Mouse (Mus musculus) thymus, adult 2 months (tissue): ENCODE results near the gene Hist3h2ba. TPM values are rescaled to one million over a fixed set of nuclear protein-coding genes. Genes with fewer than 3 reads are reported as not detected.

Experiments
- DNase-seq: peaks from one replicate; pipeline ENCODE4 v3.0.0; 2021
- H3K27ac ChIP-seq: fragments of 200-500 bp; 2 replicates; pipeline ENCODE4 v1.5.1; 2012; ENCODE audit warnings: low read length, control low read depth; ENCODE audit not compliant: control insufficient read depth, insufficient read depth
- H3K27me3 ChIP-seq: fragments of 200-500 bp; 2 replicates; pipeline ENCODE4 v1.6.1; 2012; ENCODE audit warnings: mild to moderate bottlenecking, low read length, moderate library complexity, mixed read lengths; ENCODE audit not compliant: control insufficient read depth, insufficient read depth
- H3K36me3 ChIP-seq: fragments of 200-500 bp; 2 replicates; pipeline ENCODE4 v1.6.1; 2012; ENCODE audit warnings: mild to moderate bottlenecking, low read length, moderate library complexity; ENCODE audit not compliant: control insufficient read depth, insufficient read depth
- H3K4me1 ChIP-seq: fragments of 200-500 bp; replicated peaks from 2 replicates; pipeline ENCODE4 v1.6.1; 2012; ENCODE audit warnings: low read length; ENCODE audit not compliant: control insufficient read depth, insufficient read depth
- H3K4me3 ChIP-seq: fragments of 200-500 bp; 2 replicates; pipeline ENCODE4 v1.5.1; 2012; ENCODE audit warnings: mild to moderate bottlenecking, low read length, control low read depth, moderate library complexity; ENCODE audit not compliant: control insufficient read depth, insufficient read depth
- CTCF ChIP-seq: fragments of 200-500 bp; IDR thresholded peaks from 2 replicates; pipeline ENCODE4 v1.5.1; 2012; ENCODE audit warnings: mild to moderate bottlenecking, control low read depth, low read length, moderate library complexity, borderline replicate concordance; ENCODE audit not compliant: control insufficient read depth, poor library complexity, insufficient read depth; ENCODE audit errors: extremely low read depth
- POLR2A ChIP-seq: fragments of 200-500 bp; IDR thresholded peaks from 2 replicates; pipeline ENCODE4 v1.6.1; 2012; ENCODE audit warnings: mild to moderate bottlenecking, low read length, control low read depth, moderate library complexity; ENCODE audit not compliant: control insufficient read depth, poor library complexity, insufficient read depth; ENCODE audit errors: extremely low read depth
- WGBS: fragments of 180-500 bp; shearing (Covaris S2); methylation state at CpG from one replicate; pipeline ENCODE4 v1.1.7; 2018; 5-methylcytosine and 5-hydroxymethylcytosine counted together
- polyA plus RNA-seq: library from polyadenylated mRNA; depleted of rRNA; stranded (reverse); fragments of >200 nt; gene quantifications from 2 replicates; pipeline ENCODE4 v1.2.3, GENCODE M21; 2012

Gene Hist3h2ba
- polyA plus RNA-seq, 1 experiment, result 47.2 TPM

DNA sequence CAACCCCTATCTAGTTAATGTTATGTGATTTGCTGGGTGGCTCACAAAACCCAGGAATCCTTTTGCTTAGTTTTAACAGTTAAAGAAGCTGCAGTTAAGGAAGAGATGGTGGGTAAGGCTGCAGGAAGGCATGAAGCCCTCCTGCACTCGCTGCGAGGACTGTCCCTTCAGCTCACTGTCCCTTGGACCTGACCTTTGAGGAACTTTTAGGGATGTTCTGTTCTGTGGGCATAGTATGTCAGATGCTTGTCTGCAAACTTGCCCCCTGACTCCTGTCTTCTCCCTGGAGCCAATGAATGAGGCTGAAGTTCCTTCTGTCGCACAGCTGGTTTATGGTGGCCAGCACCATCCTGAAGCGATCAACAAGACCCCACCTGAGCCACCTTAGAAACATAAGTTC lies 40.4 kb downstream of the Hist3h2ba start:
- Histone ChIP-seq H3K36me3 (peaks cover 57% of the 10 kb centered on the region), H3K27me3 (no peaks in the 10 kb centered on the region), H3K4me1 (peaks cover 14% of the 10 kb centered on the region), H3K4me3 (no peak overlapping the region), H3K27ac (no peak overlapping the region)
- WGBS, result 96% methylated on average over 4 of the region's 4 CpGs
- no peak for DNase-seq
- no peak for TF ChIP-seq CTCF
- TF ChIP-seq POLR2A, result no peak

DNA sequence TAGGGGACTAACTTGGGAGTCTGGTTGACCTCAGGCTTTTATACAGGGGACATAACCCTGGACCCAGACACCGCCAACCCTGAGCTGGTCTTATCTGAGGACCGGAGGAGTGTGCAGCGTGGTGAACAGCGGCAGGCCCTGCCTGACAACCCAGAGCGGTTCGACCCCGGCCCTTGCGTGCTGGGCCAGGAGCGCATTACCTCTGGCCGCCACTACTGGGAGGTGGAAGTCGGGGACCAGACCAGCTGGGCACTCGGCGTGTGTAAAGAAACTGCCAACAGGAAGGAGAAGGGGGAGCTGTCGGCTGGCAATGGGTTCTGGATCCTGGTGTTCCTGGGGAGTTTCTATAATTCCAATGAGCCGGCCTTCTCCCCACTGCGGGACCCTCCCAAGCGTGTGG lies 41.4 kb downstream of the Hist3h2ba start:
- Histone ChIP-seq H3K4me3 (no peak overlapping the region), H3K27me3 (no peaks in the 10 kb centered on the region), H3K4me1 (peaks cover 14% of the 10 kb centered on the region), H3K27ac (no peak overlapping the region), H3K36me3 (peaks cover 53% of the 10 kb centered on the region)
- DNase-seq, result no peak
- 96% methylated on average over 17 of the region's 17 CpGs for WGBS
- TF ChIP-seq CTCF (no peak), POLR2A (no peak)

DNA sequence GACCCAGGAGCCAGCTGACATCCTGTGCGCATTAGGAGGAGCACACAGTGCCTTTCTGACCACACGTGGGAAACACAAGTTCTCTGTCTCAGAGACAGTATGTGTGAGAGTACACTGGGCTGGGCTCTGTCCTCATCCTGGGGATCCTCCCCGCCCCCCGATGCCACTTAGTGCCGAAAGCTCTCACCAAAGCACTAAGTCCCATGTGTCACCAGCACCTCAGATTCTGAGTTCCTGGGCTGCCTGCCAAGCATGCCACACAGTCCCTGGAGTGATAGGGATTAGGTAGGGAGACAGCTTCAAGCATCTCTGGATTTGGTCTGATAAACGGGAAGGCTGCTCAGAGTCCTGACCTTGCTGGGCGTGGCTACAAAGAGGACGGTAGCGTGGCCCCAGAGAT lies 42.1 kb downstream of the Hist3h2ba start:
- Histone ChIP-seq H3K27ac (no peak overlapping the region), H3K4me3 (no peak overlapping the region), H3K36me3 (peaks cover 47% of the 10 kb centered on the region), H3K27me3 (no peaks in the 10 kb centered on the region), H3K4me1 (peaks cover 20% of the 10 kb centered on the region)
- no peak for TF ChIP-seq POLR2A
- TF ChIP-seq CTCF, result no peak
- WGBS, result 96% methylated on average over 9 of the region's 9 CpGs
- DNase-seq, result no peak

DNA sequence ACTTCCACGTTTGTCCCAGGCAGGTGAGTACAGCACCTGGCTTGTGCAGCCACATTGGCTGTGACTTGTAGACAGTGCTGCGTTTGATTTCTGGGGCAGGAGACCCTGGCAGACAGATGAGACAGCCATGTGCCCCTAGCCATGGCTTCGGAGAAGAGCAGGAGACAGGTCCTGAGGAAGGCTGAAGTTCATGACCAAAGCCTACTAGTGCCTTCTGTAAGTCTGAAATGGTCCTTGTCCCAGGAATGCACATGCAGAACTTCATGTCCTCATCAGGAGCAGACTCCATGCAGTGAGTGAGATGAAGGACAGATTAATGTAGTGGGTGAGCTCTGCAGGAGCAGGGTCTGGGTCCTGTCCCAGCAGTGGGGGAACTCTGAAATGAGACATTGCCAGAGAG lies 43.2 kb downstream of the Hist3h2ba start:
- Histone ChIP-seq H3K27me3 (no peaks in the 10 kb centered on the region), H3K4me1 (peaks cover 21% of the 10 kb centered on the region), H3K4me3 (no peak overlapping the region), H3K27ac (no peak overlapping the region), H3K36me3 (peaks cover 36% of the 10 kb centered on the region)
- DNase-seq, result no peak
- TF ChIP-seq CTCF (no peak), POLR2A (no peak)
- 93% methylated on average over 3 of the region's 3 CpGs for WGBS

DNA sequence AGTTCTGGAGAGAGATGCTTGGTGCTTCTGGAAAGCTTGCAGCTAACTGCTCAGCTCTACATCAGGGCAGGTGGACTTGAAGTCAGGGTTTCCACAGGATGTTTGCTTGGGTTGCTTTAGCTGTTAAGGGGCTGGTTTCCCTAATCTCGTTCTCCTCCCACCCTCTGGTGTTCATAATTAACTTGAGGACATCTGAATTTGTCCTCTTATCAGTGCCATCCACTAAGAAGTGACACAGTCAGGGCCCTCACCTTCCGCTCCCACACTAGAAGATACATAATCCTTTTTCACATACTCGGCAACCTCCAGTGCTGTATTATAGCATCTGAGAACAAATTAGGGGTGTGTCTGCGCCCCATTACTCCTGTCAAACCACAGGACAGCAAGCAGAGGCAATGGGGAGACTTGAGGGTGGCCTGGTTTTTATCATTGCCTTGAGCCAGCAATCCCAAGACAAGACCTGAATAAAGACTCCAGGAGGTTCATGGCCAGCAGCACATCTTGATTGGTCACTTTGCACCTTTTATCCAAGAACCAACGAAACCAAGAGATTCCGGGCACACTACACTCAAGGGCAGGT lies 44.5 kb downstream of the Hist3h2ba start:
- Histone ChIP-seq H3K4me1 (peaks cover 21% of the 10 kb centered on the region), H3K36me3 (peaks cover 27% of the 10 kb centered on the region), H3K4me3 (no peak overlapping the region), H3K27ac (no peak overlapping the region), H3K27me3 (no peaks in the 10 kb centered on the region)
- no peak for DNase-seq
- no peak for TF ChIP-seq POLR2A
- TF ChIP-seq CTCF, result no peak
- WGBS, result 87% methylated on average over 6 of the region's 6 CpGs

DNA sequence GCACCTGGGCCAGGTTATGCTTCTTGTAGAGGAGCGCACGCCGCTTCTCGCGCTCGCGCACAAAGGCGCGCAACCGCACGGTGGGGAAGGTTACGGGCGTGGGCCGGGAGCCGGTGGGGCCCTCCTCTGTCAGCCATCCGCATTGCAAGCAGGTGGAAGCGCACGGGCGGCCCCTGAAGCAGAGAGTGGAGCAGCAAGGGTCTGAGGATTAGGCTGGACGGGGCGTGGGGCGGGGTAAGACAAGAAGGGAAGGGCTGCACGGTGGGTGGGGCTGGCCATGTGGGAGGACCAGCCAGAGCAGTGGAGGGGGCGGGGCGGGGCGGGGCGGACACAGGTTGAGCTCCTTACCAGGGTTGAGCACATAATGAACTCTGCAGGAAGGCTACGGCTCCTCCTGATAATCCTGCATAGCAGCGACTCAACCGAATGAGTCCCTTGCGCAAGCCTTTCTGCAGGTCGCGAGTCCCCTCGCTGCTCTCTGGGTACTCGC lies 45.7 kb downstream of the Hist3h2ba start:
- Histone ChIP-seq H3K36me3 (peaks cover 15% of the 10 kb centered on the region), H3K4me3 (peak overlapping the region; percentile 15; the same call in 1 of the 2 replicates), H3K27ac (no peak overlapping the region), H3K27me3 (no peaks in the 10 kb centered on the region), H3K4me1 (peaks cover 21% of the 10 kb centered on the region)
- TF ChIP-seq POLR2A (no peak), CTCF (0 out of 2 replicates have a peak, but pooled peaks have one; percentile 48)
- DNase-seq, result peak; percentile 65
- WGBS, result 7% methylated on average over 31 of the region's 35 CpGs
